Mouse (Mus musculus) embryonic fibroblast, embryonic 13.5 days (primary cell): ENCODE measurements at regions not wholly inside any gene's neighbourhood (a gene's known extent, or its start where the extent isn't known, plus 50 kb on each side); places are given as distances from the start of the nearest gene placed in this dataset.

ENCODE experiments used
- CTCF ChIP-seq: IDR thresholded peaks from 2 replicates; pipeline ENCODE4 v1.5.1; 2011; ENCODE audit warnings: mild to moderate bottlenecking, control low read depth, low read length, moderate library complexity, borderline replicate concordance; ENCODE audit not compliant: insufficient read depth
- POLR2A ChIP-seq: IDR thresholded peaks from 2 replicates; pipeline ENCODE4 v1.6.1; 2011; ENCODE audit warnings: low read depth, mild to moderate bottlenecking, control low read depth, low read length, moderate library complexity

GRCm38 (mm10) chr13:107607294-107607693 is 437.0 kb upstream of the Smim15 start:
- TF ChIP-seq POLR2A (no peak), CTCF (no peak)
